Mouse (Mus musculus): ENCODE measurements at regions not wholly inside any gene's neighbourhood (a gene's known extent, or its start where the extent isn't known, plus 50 kb on each side); places are given as distances from the start of the nearest gene placed in this dataset.
A peak's percentile ranks its signal among the peaks of the same experiment; 100 is the strongest.

- ATAC-seq, result no peak
Measured at GRCm38 (mm10) chr15:67460384-67460783, 959.7 kb upstream of the Lrrc6 start.

GRCm38 (mm10) chr15:67434284-67434683 lies 933.6 kb upstream of the Lrrc6 start:
- peak; percentile 76 for ATAC-seq

DNA sequence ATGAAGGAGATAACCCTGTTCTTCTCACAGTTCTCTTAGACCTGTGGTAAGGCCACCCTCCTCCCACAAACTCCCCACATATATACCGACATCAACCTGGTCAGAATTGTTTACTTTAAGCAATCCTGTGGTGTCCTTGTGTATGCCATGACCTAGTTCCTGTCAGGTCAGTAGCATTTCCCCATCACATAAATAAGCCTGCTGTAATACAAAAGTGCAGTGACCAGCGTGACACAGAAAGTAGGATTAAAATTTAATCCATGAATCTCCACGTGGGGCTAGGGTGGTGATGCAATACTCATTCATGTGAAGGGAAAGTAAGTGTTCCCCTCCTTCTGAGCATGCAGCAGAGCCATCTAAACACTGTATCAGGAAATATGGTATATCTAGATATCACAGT lies 923.2 kb upstream of the Lrrc6 start:
- ATAC-seq, result no peak

GRCm38 (mm10) chr15:67422277-67422953 lies 921.7 kb upstream of the Lrrc6 start:
- no peak for ATAC-seq

DNA sequence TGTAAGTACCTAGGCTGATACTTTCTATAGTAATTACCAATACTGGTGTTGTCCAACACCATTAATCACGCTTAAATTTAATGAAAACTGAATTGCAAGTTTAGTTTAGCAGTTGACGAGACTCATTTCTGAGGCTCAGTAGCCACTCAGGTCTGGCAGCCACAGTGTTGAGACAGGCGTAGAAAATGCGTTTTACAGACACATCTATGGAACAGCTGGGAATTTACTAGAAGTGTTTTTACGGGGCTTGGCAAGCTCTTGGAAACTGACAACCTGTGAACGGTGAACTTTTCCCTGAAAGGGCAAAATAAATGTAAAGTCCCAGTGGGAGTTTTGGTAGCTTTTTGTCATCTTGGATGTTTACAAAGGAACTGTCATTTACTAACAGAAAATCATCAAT lies 920.1 kb upstream of the Lrrc6 start:
- no peak for ATAC-seq

GRCm38 (mm10) chr15:67419733-67420132 lies 919.0 kb upstream of the Lrrc6 start:
- no peak for ATAC-seq

DNA sequence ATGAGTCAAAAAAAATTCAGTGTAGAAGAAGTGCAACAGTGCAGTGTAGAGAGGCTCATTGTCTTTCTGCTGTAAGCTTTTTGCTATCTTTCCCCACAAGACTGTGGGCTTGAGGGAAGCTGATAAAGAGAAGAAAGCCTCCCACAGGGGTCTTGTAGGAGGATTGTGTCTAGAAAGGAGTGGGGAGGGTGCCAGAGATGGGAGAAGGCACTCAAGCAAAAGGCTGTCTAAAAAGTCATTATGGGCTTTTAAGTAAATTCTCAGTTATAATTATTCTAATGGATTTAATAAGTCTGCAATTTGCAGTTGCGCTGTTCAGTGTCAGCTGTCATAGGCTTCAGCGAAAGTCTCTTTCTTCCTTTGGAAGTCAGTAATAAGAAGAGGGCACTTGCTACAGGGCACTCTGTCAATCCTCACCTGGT lies 917.0 kb upstream of the Lrrc6 start:
- ATAC-seq, result no peak

DNA sequence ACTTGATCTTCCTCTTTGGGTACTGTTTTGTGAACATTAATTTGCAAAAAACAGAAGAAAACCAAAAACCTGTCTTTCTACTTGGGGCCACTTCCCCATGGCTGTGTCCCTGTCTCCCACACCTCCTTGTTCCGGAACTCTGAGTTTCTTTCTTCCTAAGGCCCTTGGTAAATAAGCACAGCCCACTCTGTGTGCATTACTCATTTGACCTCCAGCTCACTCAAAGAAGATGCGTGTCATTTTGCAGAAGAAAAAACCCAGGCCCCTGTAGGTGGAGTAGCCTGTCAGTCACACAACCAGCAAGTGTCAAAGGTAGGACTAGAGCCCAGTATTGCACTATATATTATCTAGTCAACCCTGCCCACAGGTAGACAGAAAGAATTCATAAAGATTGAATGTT lies 915.1 kb upstream of the Lrrc6 start:
- ATAC-seq, result no peak

DNA sequence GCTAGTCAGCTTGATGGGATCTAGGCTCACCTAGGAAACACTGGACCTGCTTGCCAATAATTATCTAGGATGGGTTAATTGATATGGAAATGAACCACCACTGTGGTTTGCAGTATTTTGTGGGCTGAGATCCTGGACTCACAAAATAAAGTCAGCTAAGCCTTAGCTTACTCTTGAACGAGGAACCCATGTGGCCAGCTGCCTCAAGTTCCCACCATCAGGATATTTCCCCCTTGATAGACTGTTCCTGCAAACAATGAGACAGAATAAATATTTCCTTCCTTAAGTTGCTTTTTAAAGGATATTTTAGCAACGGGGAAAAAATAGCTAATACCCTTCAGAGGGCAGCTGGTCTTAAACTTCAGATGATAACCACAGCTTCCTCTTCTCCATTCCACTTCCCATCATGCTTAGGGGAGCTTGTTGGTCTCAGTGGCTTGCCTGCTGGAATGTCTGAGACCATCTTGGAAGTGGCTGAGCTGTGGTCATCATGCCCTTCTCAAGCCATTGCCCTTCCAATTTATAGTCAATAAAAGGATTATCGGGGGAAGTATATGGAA lies 913.7 kb upstream of the Lrrc6 start:
- ATAC-seq, result no peak

- ATAC-seq, result no peak
Measured at GRCm38 (mm10) chr15:67413581-67413980, 912.9 kb upstream of the Lrrc6 start.

DNA sequence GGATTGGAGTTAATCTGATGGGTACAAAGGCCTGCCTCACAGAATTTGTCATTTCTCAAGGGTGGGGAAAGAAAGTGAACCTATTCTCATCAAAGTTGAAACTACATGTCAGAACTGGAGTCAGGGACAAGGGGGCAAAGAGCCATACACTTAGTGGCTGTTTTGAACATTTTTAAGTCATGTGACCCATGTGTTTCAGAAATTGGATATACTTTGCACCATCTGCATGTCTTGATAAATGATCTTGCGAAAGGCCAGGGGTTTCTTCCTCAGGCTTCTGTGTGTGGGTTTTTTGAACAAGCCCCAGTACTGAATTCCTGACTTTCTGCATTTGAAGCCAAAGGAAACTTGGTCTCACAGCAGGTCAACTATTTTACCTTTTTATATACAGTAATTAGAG lies 911.7 kb upstream of the Lrrc6 start:
- no peak for ATAC-seq

DNA sequence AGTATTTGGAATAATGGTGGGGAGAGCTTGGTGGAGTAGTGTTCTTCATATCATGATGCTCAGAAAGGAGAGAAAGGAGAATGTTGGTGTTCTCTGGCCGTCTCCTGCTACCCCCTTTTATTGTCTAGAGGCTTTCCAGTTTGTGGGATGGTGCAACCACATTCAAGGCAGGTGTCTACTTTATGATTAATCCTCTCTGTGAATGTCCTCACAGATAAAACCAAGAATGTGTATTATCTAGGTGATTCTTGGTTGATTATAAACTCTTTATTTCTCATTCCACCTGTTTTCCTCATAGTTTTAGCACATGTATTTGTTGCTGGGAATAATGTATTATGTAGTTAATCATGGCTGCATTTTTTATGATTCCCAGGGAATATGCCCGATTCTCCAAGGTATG lies 910.9 kb upstream of the Lrrc6 start:
- no peak for ATAC-seq

GRCm38 (mm10) chr15:67410012-67410411 lies 909.3 kb upstream of the Lrrc6 start:
- peak; percentile 96 for ATAC-seq

DNA sequence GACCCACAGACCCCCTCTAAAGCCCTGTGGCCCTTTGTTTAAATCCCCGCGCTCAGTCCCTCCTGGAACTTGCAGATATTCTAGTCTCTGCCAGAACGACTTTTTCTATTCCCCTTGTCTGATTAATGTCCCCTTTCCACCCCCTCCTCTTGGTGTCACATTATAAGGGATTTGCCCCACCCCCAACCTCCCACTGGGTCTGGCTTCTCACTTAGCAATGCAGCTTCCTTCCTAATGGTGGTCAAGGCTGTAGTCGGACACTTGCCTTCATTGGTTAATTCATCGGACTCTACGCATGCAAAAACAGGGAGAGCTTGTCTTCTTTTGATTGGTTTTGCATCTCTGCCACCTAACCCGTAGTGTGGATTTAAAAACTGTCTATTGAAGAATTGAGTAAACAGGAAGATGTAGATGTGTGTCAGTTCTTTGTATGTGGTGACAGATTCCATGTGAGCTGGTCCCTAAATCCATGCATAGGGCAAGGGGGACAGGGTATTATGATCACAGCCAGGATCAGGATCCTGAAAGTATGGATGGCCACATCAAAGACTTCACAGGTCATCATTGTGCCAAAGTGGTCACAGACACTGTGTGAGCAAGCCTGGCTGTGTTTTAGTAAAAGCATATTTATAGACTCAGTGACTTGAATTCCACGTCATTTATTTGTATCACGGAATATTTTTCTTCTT lies 908.3 kb upstream of the Lrrc6 start:
- ATAC-seq, result no peak

DNA sequence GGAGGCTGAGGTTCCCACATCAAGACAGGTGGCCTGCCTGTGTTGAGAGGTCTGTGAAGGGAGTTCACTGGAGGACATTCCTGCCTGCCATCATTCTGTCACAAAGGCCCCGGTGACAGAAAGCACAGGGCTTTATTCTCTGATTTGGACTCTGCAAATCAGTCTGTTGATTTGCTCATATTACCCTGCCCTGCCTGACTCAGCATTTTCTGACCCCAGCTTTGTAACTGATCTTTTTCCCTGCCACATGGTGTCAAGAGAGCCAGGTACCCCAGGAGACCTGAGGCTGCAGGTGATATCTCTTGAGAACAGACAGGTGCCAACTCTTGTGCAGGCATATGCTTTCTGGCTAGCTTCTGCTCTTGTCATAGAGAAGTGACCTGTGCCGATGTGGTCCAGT lies 906.5 kb upstream of the Lrrc6 start:
- ATAC-seq, result no peak

GRCm38 (mm10) chr15:67405523-67405922 lies 904.8 kb upstream of the Lrrc6 start:
- ATAC-seq, result no peak

DNA sequence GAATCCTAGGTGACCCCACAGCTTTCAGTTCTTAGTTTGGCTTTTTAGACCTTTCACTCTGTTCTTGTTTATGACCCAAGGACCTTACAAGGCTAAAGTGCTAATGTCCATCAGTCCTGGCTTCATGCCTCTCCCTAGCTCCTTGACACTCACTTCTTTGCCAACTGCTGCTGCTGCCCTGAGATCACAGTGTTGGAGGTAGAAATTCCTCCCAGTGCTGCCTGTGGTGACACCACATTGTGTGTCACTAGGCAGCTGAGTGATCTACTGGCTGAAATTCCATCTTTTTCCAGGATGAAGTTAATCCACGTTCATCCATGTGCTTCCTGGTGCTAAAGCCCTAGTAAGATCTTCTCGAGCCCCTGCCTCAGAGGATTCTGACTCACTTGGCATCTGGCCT lies 904.3 kb upstream of the Lrrc6 start:
- ATAC-seq, result no peak

- no peak for ATAC-seq
Measured at GRCm38 (mm10) chr15:67402310-67402709, 901.6 kb upstream of the Lrrc6 start.

GRCm38 (mm10) chr15:67397269-67397668 lies 896.6 kb upstream of the Lrrc6 start:
- ATAC-seq, result no peak

GRCm38 (mm10) chr15:67395114-67395513 lies 894.4 kb upstream of the Lrrc6 start:
- no peak for ATAC-seq

GRCm38 (mm10) chr15:67391918-67392317 lies 891.2 kb upstream of the Lrrc6 start:
- ATAC-seq, result no peak

- ATAC-seq, result no peak
Measured at GRCm38 (mm10) chr15:67388514-67388913, 887.8 kb upstream of the Lrrc6 start.

DNA sequence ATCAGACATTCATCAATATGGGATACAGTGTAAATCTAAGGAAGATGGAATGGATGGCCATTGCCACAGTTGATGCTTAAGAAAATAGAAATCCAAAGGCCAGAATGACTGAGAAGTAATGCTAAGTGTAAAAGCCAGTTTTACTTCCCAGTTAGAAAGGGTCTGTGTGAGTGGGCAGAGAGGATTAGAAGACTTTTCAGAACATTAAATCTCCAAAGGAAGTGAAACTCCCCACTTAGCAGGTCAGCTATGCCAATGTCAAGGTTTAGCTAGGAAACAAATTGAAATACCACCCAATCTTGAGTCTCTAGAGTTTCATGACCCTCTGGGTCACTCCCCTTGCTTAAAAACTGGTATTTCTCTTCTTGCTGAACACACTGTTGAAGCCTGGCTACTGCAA lies 886.2 kb upstream of the Lrrc6 start:
- no peak for ATAC-seq

- ATAC-seq, result no peak
Measured at GRCm38 (mm10) chr15:67373599-67373998, 872.9 kb upstream of the Lrrc6 start.
